Mouse (Mus musculus) megakaryocyte, embryonic 14.5 days (primary cell): ENCODE data around the gene Pip5kl1. TPM values are rescaled to one million over a fixed set of nuclear protein-coding genes. Genes with fewer than 3 reads are reported as not detected.

Experiments used
- H3K27me3 ChIP-seq: replicated peaks from 2 replicates; pipeline ENCODE3; 2012; ENCODE audit warnings: inconsistent platforms
- H3K36me3 ChIP-seq: replicated peaks from 2 replicates; pipeline ENCODE3; 2012; ENCODE audit warnings: low read length, inconsistent platforms, mixed read lengths
- H3K4me1 ChIP-seq: 2 replicates; pipeline ENCODE4 v1.6.1; 2012; ENCODE audit warnings: inconsistent platforms
- H3K4me3 ChIP-seq: replicated peaks from 2 replicates; pipeline ENCODE3; 2012; ENCODE audit warnings: moderate library complexity, mild to moderate bottlenecking, inconsistent platforms
- H3K9me3 ChIP-seq: 2 replicates; pipeline ENCODE4 v1.6.1; 2012; ENCODE audit warnings: inconsistent platforms
- FLI1 ChIP-seq: IDR thresholded peaks from 2 replicates; pipeline ENCODE4 v1.6.1; 2012; ENCODE audit warnings: low read length, inconsistent platforms, mixed read lengths
- GATA1 ChIP-seq: IDR thresholded peaks from 3 replicates; pipeline ENCODE4 v1.6.1; 2012; ENCODE audit warnings: mixed read lengths, low read length, inconsistent platforms, borderline replicate concordance
- polyA plus RNA-seq: library from polyadenylated mRNA; stranded (reverse); fragments of >175 nt; gene quantifications from 2 replicates; pipeline ENCODE4 v1.2.3, GENCODE M21; 2012; ENCODE audit warnings: low replicate concordance; ENCODE audit not compliant: insufficient read depth

Gene Pip5kl1
- polyA plus RNA-seq, 1 experiment = not detected

DNA sequence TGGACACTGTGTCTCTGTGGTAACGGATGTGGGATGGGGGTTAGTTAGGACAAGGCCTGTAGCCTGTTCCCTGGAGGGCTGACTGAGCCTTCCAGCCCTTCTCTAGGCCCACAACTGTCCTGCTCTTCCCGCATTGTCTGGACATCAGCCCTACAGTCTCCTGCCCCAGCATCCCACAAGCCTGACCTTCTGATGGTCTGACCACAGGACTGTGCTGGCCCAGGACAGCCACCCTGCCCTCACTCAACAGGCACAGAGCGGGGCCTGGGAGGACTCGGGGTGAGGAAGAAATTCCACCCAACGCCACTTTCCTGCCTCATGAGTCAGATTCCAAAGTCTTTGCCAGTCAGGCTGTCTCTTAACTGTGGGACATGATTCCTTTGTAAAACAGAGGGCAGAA lies 23.1 kb downstream of the Pip5kl1 start:
- Histone ChIP-seq H3K4me1 (peaks cover 37% of the 10 kb centered on the region), H3K36me3 (peaks cover 76% of the 10 kb centered on the region), H3K4me3 (no peak overlapping the region), H3K9me3 (no peaks in the 10 kb centered on the region), H3K27me3 (no peaks in the 10 kb centered on the region)
- no peak for TF ChIP-seq FLI1

DNA sequence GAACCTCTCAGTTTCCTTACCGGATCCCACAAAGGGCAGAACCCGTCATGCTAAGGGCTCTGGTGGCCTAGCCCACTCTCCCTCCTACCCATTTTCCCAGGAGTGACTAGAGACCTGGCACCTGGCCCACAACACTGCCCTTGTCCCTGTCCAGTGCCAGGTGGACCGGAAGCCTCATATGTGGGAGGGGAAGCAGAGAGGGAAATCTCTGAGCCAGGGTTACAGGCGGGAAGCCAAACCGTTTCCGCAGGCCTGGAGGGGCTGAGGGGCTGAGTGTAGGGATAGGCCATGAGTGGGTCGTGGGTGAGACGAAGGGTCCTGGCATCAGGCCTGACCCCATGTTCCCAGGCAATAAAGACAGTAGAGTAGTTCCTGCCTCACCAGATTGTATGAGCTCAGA lies 23.9 kb downstream of the Pip5kl1 start:
- no peaks in the 10 kb centered on the region for H3K27me3 ChIP-seq
- H3K4me3 ChIP-seq = no peak overlapping the region
- H3K4me1 ChIP-seq = peaks cover 39% of the 10 kb centered on the region
- TF ChIP-seq FLI1 (no peak), GATA1 (no peak)
- peaks cover 68% of the 10 kb centered on the region for H3K36me3 ChIP-seq
- no peaks in the 10 kb centered on the region for H3K9me3 ChIP-seq

DNA sequence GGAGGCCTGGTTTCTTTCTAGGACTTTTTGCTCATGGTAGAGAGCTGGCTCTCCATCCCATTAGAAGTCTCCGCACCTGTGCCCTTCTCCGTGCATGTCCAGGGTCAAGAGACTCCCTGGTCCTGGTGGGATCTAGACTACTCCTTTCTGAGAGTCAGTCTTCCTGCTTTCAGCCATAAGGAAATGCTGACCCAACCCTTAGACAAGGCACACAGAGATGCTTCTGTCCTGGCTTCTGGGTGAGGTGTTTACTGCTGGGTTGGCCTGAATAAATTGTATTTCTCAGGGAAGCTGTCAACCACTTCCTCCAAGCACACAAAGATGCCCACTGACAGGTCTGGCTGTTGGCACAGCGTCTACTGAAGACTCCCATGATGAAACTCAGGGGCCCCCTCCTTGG lies 24.8 kb downstream of the Pip5kl1 start, which contains the start of gene St6galnac6:
St6galnac6 (plus strand) TSS at position 301 of the 400 bp plus-strand sequence.
- no peak for TF ChIP-seq FLI1
- no peak for TF ChIP-seq GATA1
- H3K4me3 ChIP-seq = no peak within 1 kb of the TSS
- H3K9me3 ChIP-seq = no peaks in the 10 kb centered on the region
- peaks cover 59% of the 10 kb centered on the region for H3K36me3 ChIP-seq
- H3K4me1 ChIP-seq = peaks cover 41% of the 10 kb centered on the region
- H3K27me3 ChIP-seq = no peaks in the 10 kb centered on the region

DNA sequence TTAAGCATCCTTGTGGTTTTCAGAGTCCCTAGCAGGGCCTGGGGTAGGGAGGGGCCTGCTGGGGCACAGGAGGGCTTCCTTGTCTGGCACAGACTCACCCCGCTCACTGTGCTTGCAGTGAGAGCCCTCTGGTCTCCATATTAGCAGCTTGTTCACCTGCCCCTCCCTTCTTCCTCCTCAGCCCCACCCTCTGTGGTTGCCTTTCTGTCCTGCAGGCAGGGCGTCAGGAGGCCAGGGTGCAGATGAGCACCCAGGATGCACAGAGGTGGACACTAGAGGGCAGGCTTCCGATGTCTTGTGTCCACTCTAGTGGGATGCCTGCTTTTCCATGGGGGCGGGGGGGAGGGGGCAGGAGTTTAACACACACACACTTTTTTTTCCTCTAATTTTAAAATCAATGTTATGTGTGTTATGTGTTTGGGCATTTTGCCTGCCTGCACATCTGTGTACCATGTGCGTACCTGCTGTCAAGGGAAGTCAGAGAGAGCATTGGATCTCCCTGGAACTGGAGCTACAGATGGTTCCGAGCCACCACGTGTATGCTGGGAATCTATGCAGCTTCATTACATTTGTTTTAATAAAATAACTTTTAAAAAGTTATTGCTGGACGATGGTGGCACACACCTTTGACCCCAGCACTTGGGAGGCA lies 26.9 kb downstream of the Pip5kl1 start:
- H3K4me3 ChIP-seq = no peak overlapping the region
- H3K36me3 ChIP-seq = peaks cover 37% of the 10 kb centered on the region
- TF ChIP-seq GATA1 (no peak), FLI1 (no peak)
- peaks cover 57% of the 10 kb centered on the region for H3K4me1 ChIP-seq
- no peaks in the 10 kb centered on the region for H3K27me3 ChIP-seq
- H3K9me3 ChIP-seq = no peaks in the 10 kb centered on the region

DNA sequence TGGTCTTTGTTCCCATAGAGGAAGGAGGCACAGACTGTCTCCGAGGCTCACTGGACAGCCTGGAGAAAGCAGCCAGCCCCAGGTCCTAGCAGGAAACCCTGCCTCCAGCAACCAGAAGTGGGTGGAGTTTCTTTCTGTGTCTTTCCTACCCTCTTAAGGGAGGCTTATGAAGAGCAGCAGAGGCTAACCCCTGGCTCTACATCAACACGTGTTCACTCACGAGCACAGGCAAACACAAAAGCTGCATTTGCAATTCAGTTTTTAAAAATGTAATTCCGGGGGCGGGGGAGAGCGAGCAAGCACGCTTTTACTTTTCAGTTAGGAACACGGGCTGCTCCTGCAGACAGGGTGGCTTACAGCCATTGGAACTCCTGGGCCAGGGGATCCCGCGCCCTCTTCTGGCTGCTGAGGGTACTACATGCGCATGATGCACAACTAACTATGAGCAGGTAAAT lies 28.0 kb downstream of the Pip5kl1 start:
- TF ChIP-seq FLI1 (no peak), GATA1 (no peak)
- Histone ChIP-seq H3K4me3 (peak overlapping the region; percentile 89), H3K27me3 (no peaks in the 10 kb centered on the region), H3K4me1 (peaks cover 65% of the 10 kb centered on the region), H3K36me3 (peaks cover 26% of the 10 kb centered on the region), H3K9me3 (no peaks in the 10 kb centered on the region)

DNA sequence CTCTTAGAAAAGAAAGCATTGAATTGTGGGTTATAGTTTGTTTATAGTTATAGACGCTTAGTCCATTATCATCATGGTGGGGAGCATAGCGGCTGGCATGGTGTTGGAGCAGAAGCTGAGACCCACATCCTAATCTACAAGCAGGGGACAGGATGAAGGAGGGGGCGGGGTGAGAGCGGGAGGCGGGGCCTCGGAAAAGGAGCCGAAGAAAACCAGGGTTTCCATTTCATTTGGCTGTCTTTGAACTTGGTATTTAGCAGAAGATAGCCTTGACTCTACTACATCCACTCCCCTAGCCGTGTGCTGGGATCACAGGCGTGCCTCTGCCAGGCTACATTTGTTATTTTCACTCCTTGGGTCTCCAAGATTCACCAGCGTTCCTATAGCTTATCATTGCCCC lies 30.0 kb downstream of the Pip5kl1 start:
- Histone ChIP-seq H3K9me3 (no peaks in the 10 kb centered on the region), H3K27me3 (no peaks in the 10 kb centered on the region), H3K36me3 (peaks cover 10% of the 10 kb centered on the region), H3K4me1 (peaks cover 80% of the 10 kb centered on the region), H3K4me3 (peak overlapping the region; percentile 42)
- TF ChIP-seq FLI1 (no peak), GATA1 (no peak)

DNA sequence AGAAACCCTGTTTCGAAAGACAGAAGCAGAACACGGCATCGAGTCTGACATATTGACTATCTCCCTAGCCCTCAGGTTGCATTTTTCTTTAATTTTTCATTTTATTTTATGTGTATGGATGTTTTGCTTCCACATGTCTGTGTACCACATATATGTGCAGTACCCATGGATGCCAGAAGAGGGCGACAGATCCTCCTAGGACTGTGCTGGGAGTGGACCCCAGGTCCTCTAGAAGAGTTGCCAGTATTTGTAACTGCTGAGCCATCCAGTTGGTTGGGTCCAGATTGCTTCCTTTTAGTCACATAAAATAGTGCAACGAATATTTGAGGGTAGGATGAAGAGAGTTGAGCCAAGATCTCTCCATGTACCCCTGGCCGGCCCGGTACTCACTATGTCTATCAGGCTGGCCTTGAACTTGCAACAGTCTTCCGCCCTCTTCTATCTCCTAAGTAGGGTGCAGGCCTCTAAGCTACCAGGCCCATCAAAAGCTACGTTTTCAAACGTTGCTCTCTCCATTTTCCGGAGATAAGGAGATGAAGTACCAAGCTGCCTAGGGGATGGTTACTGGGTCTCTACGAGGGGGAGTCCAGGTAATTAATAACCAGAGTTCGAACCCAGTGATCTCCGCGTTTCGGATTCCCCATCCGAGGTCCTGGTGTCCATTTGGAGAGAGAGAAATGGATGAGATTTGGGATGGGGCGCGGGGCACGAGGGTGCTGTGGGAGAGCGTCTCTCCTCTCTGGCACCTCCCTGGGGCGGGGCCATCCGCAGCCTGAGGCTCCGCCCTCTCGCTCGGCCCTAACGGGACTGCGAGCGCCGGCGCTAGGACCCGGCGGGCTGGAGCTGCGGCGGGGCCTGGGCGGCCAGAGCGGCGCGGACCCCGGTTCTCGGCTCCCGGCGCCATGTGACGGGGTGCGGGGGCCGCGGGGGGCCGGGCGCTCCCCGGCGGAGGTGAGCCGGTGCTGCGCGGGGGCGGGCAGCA lies 31.9 kb downstream of the Pip5kl1 start:
- peak overlapping the region; percentile 92 for H3K4me3 ChIP-seq
- no peaks in the 10 kb centered on the region for H3K27me3 ChIP-seq
- H3K9me3 ChIP-seq = no peaks in the 10 kb centered on the region
- H3K36me3 ChIP-seq = peaks cover 18% of the 10 kb centered on the region
- no peak for TF ChIP-seq GATA1
- no peak for TF ChIP-seq FLI1
- H3K4me1 ChIP-seq = peaks cover 82% of the 10 kb centered on the region

DNA sequence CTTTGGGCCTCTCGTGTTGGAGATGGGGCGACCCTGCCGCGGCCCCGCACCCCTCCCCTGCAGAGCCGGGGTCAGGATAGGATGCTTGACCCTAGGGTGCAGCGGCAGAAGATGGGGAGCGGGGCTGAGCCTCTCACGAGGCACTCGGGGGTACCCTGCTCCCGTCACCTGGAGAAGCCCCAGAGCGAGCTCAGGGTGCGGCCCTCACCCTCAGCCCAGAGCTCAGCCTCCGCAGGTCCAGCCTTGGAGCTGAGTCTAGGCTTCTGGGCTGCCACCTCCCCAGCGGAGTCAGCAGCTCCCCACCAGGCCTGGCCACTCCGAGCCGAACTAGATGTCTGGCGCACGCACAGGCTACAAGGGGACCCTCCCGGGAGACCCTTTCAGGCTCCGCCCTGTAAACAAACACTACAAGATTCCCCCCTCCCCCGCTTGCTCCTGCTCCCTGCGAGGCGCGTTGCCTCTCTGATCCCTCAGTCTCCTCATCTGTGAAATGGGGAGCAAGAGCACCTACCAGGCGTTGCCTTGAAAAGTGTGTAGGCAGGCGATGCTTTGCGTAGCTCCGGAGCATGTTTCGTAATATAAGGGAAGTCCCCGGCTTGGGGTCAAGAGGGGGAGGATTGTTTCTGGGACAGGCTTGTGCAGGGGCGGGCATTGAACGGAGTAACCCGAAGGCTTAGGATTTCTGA lies 32.8 kb downstream of the Pip5kl1 start:
- Histone ChIP-seq H3K36me3 (peaks cover 27% of the 10 kb centered on the region), H3K4me1 (peaks cover 80% of the 10 kb centered on the region), H3K27me3 (no peaks in the 10 kb centered on the region), H3K4me3 (peak overlapping the region; percentile 92), H3K9me3 (no peaks in the 10 kb centered on the region)
- TF ChIP-seq FLI1 (no peak), GATA1 (no peak)

DNA sequence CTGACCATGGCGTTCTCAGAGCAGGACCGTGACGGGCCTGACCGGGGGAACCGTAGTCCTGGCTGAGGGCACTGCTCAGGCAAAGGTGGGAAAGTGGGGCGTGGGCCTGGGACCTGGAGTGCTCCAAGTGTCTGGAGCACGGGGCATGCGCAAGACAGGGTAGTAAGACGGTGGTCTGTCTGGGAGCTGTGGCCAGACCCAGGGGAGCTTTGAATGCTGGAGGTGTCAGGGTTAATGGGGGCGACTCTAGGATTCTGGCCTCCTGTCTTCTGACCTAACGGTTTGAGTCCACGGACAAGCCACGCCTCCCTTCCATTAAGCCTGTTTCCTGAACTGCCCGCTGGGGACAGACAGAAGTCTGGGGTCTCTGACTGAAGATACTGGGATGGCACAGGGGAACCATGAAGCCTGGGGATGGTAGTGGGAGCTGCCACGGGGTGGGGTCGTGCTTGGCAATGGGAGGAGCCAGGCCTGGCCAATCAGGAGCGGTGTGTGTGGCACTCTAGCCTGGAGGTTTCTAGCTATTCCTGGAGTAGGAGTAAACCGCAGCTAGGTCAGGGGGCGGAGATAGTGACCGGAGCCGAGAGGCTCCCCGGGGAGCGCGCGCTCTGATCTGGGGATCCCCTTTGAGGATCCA lies 33.7 kb downstream of the Pip5kl1 start:
- H3K9me3 ChIP-seq = no peaks in the 10 kb centered on the region
- H3K4me3 ChIP-seq = peak overlapping the region; percentile 92
- H3K27me3 ChIP-seq = no peaks in the 10 kb centered on the region
- no peak for TF ChIP-seq FLI1
- no peak for TF ChIP-seq GATA1
- peaks cover 36% of the 10 kb centered on the region for H3K36me3 ChIP-seq
- peaks cover 79% of the 10 kb centered on the region for H3K4me1 ChIP-seq
